Mouse (Mus musculus): Measurements from ENCODE around the gene Qrich2. TPM values are rescaled to one million over a fixed set of nuclear protein-coding genes. Genes with fewer than 3 reads are reported as not detected.

Gene Qrich2
- polyA plus RNA-seq (2014; fragmentation: Illumina TruSeq; extraction: RNeasy Lipid Tissue Mini Kit (QIAGEN cat#74804); ENCODE audit: low read depth, low replicate concordance) = 7.1 TPM

DNA sequence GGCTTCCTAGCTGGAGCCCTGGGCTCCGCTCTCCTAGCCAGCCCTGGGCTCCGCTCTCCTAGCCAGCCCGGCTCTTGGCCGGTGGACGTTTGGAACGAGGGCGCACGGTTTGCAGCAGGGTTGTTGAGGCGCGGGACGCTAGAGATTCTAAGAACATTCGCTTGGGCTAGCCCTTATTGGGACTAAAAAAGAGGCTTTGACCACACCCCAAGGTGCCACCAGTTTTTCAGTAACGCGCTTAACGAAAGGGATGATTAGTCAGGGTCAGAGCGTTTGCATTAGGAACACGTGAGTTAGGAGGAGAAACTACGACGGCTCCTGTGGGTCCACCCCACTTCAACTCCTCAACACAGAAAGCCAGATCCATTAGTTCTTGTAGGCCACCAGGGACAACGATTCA, at the start of gene Qrich2:
Gene Qrich2 (minus strand): TSS at position 101 of the 400 bp plus-strand sequence.

DNA sequence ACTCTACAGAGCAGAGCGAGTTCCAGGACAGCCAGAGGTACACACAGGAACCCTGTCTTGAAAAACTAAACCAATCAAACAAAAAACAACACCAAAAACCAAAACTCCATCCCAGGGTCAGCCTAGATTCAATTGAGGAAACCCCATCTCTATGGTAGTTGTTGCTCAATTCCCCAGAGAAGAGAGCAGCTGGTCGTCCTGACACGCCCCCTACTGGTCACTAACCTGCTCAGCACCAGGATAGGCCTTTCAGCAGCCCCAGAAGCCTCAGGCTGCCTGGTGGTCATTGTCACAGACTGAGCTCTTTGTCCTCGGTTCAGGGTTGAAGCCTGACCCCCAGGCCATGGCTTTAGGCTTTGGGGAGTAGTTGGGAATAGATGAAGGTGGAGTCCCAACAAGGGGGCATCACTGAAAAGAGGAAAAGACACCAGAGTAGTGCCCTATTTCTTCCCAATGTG, 27.8 kb upstream of the Qrich2 start, which contains the start of gene Prpsap1:
Gene Prpsap1 (minus strand): TSS at position 408 of the 458 bp plus-strand sequence.

DNA sequence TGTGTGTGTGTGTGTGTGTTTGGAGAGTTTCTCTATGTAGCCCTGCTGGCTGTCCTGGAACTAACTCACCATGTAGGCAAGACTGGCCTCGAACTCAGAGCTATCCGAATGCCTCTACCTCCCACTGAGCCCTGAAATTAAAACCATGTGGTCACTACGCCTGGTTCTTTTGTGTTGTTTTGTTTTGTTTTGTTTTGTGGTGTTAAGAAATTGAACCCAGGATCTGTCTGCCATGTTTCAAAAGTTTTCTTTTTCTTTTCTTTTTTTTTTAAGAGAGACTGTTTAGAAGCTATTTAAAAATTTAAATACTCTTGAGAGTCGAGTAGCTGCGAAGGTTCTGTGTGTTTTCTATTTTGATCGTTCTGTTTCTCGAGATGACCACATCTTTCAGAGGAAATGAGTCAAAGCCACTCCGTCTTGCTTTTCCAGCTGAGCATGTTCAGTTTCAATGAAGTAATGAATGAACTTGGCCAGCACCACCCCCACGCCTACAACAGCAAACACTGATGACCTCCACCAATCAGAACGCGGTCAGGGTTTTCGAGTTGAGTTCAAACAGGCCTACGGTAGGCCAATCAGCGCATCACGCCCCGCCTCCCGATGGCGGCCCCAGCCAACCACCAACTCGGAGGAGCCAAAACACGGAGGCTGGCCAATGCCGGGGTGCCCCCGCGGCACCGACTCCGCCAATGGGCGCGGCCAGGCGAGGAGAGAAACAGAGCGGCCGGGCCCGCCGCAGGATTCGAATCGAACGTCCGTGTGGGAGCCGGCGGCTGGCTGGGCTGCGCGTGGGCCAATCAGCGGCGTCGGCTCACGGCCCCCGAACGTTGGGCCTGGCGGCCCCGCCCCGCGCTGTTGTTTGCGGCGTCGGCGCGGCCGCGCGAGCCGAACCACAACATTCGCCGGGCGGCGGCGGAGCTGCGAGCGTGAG, 32.4 kb downstream of the Qrich2 start, which contains the start of gene Ubald2:
Gene Ubald2 (plus strand): TSS at position 739 of the 931 bp plus-strand sequence.

DNA sequence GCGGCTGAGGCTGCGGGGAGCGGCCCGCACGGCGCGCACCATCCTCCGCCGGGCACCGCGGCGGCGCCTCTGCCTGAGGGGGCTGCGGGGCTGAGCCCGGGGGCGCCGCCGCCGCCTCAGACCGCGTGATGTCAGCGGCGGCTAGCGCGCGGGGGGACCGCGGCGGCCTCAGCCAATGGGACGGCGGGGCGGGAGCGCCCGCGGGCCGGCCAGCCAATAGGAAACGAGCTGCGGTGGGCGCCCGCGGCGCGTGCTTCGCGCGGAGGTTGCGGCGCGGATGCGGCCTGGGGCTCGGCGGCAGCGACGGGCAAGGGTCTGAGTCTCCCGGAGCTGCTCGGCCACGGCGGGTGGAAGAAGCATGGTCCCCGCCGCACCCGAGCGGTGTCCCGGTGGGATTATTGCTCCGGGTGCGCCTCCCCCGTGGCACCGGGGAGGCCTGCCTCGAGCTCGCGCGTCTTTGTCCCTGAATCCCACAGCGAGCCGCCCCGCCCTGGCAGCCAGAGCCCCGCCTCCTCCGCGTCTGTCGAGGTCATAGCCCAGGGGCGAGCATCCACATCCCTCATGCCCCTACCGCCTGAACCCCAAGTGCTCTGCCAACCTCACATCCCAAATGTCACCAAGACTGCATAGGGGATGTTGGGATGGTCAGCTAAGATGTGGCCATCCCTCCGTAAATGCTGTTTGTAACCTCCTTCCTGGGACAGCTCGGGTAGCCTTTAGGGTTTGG, 53.0 kb downstream of the Qrich2 start, which contains the start of gene Rnf157:
Gene Rnf157 (minus strand): TSS at position 129 of the 727 bp plus-strand sequence.

Other genes with a start within 250 kb of the Qrich2 start
- gene Evpl, start 228.2 kb downstream of the Qrich2 start, polyA plus RNA-seq (2014; fragmentation: Illumina TruSeq; extraction: RNeasy Lipid Tissue Mini Kit (QIAGEN cat#74804); ENCODE audit: low read depth, low replicate concordance) = 2.0 TPM
- 58.9 TPM for gene Srp68, start 192.0 kb downstream of the Qrich2 start, polyA plus RNA-seq (2014; fragmentation: Illumina TruSeq; extraction: RNeasy Lipid Tissue Mini Kit (QIAGEN cat#74804); ENCODE audit: low read depth, low replicate concordance)
- 1.4 TPM for gene Galr2, start 185.3 kb downstream of the Qrich2 start, polyA plus RNA-seq (2014; fragmentation: Illumina TruSeq; extraction: RNeasy Lipid Tissue Mini Kit (QIAGEN cat#74804); ENCODE audit: low read depth, low replicate concordance)
- gene Exoc7, start 159.0 kb downstream of the Qrich2 start, polyA plus RNA-seq (2014; fragmentation: Illumina TruSeq; extraction: RNeasy Lipid Tissue Mini Kit (QIAGEN cat#74804); ENCODE audit: low read depth, low replicate concordance) = 43.2 TPM
- gene Foxj1, start 130.8 kb downstream of the Qrich2 start, polyA plus RNA-seq (2014; fragmentation: Illumina TruSeq; extraction: RNeasy Lipid Tissue Mini Kit (QIAGEN cat#74804); ENCODE audit: low read depth, low replicate concordance) = 16.9 TPM
- gene Rnf157, start 53.2 kb downstream of the Qrich2 start, polyA plus RNA-seq (2014; fragmentation: Illumina TruSeq; extraction: RNeasy Lipid Tissue Mini Kit (QIAGEN cat#74804); ENCODE audit: low read depth, low replicate concordance) = 13.9 TPM
- gene Ubald2, start 32.1 kb downstream of the Qrich2 start, polyA plus RNA-seq (2014; fragmentation: Illumina TruSeq; extraction: RNeasy Lipid Tissue Mini Kit (QIAGEN cat#74804); ENCODE audit: low read depth, low replicate concordance) = 69.7 TPM
- 63.6 TPM for gene Prpsap1, start 28.0 kb upstream of the Qrich2 start, polyA plus RNA-seq (2014; fragmentation: Illumina TruSeq; extraction: RNeasy Lipid Tissue Mini Kit (QIAGEN cat#74804); ENCODE audit: low read depth, low replicate concordance)
- gene Sphk1, start 64.7 kb upstream of the Qrich2 start, polyA plus RNA-seq (2014; fragmentation: Illumina TruSeq; extraction: RNeasy Lipid Tissue Mini Kit (QIAGEN cat#74804); ENCODE audit: low read depth, low replicate concordance) = 15.7 TPM
- gene Ube2o, start 115.2 kb upstream of the Qrich2 start, polyA plus RNA-seq (2014; fragmentation: Illumina TruSeq; extraction: RNeasy Lipid Tissue Mini Kit (QIAGEN cat#74804); ENCODE audit: low read depth, low replicate concordance) = 17.5 TPM
- gene Aanat, start 120.2 kb upstream of the Qrich2 start, polyA plus RNA-seq (2014; fragmentation: Illumina TruSeq; extraction: RNeasy Lipid Tissue Mini Kit (QIAGEN cat#74804); ENCODE audit: low read depth, low replicate concordance) = not detected
- gene Rhbdf2, start 160.8 kb upstream of the Qrich2 start, polyA plus RNA-seq (2014; fragmentation: Illumina TruSeq; extraction: RNeasy Lipid Tissue Mini Kit (QIAGEN cat#74804); ENCODE audit: low read depth, low replicate concordance) = 14.5 TPM
- gene Prcd, start 187.3 kb upstream of the Qrich2 start, polyA plus RNA-seq (2014; fragmentation: Illumina TruSeq; extraction: RNeasy Lipid Tissue Mini Kit (QIAGEN cat#74804); ENCODE audit: low read depth, low replicate concordance) = 3.3 TPM
- gene Cygb, start 188.1 kb upstream of the Qrich2 start, polyA plus RNA-seq (2014; fragmentation: Illumina TruSeq; extraction: RNeasy Lipid Tissue Mini Kit (QIAGEN cat#74804); ENCODE audit: low read depth, low replicate concordance) = 43.7 TPM